Mouse (Mus musculus): ENCODE results near the gene Ak8. TPM values are rescaled to one million over a fixed set of nuclear protein-coding genes. Genes with fewer than 3 reads are reported as not detected.

The Ak8 gene
- polyA plus RNA-seq, 1 experiment, result 0.06 TPM

DNA sequence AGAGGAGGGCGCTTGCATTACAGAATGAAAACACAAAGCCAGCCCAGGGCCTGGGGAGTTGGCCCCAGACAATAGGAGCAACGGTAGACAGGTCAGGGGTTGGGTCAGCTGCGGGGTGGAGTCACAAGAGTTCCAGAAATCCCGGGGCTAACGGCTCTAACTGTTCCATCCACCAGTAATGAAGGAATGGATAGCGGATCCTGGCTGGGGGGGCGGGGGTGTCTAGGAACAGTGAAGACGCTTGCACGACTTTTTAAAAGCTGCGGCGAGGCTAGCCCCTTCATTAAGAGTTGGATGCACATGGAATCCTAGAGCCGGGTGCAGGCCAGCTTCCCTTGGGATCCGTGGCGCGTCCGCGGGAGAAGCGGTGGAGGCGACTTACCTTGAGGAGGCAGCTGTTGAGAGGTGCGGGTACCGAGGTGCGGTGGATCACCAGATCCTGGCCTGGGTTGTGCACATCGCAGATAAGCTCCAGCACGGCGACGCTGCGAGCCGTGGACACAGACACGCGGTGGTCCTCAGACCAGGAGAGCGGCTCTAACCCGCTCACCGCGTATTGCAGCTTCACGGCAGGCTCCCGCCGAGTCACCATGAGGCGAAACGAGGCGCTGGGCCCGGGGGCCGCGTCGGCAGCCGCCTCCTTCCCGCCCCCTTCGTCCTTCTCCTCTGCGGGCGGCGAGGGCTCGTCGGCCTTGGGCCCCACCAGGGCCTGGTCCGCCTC lies 139.7 kb downstream of the Ak8 start:
- peak overlapping the region; percentile 90; the same call in 1 of the 2 replicates for H3K27ac ChIP-seq (ENCODE audit: insufficient read depth, low read depth, low read length)
- peaks cover 5% of the 10 kb centered on the region for H3K36me3 ChIP-seq (ENCODE audit: control insufficient read depth, insufficient read depth, low read length)
- TF ChIP-seq CTCF (IDR thresholded peaks at IDR 0.05; ENCODE audit: extremely low read depth, insufficient read length, insufficient replicate concordance, low read depth, low read length), result no peak
- no peak for TF ChIP-seq POLR2A (IDR thresholded peaks at IDR 0.05; ENCODE audit: low read depth, low read length)
- no peaks in the 10 kb centered on the region for H3K27me3 ChIP-seq (ENCODE audit: control insufficient read depth, insufficient read depth, low read length)
- peaks cover 2% of the 10 kb centered on the region for H3K4me1 ChIP-seq (ENCODE audit: control insufficient read depth, insufficient read depth, insufficient read length, low read length)
- peak overlapping the region; percentile 84 for H3K4me3 ChIP-seq (ENCODE audit: low read depth, low read length)
- under 1% methylated on average over 53 of the region's 53 CpGs for WGBS

DNA sequence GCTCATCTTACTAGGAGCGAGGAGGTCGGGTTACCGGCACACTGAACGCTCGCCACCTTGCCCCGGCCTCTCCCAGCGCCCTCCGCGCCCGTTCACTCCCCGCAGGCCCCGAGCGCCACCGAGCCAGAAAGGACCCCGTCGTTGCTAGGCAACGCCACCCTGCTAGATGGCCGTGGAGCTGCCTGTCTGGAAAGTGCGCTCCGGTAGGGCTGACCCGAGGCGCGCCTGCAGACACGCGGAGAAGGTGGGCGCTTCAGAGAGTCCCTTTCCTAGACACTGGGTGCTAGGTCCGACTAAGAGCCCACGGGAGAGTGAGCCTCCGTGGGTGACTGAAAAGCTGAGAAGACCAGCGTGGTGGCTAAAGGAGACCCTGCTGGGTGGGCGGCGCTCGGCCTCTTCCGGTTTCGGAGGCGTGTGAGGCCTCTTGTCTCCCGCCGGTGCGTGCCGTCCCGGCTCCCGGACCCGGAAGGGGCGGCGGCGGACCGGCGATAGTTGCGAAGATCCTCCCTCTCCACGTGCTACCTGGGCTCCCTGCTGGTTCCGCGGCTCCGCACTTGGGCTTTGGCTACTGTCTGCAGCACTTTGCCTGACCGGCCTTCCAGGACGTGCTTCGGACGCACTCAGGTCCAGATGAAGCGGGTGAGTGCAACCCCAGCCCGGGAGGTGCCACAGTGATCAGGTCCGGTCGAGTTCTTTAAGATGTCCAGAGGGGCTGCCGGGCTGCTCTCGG lies 140.4 kb downstream of the Ak8 start, which contains the start of the genes Gtf3c4 and Ddx31:
Gene Gtf3c4 (minus strand): TSS at position 139 of the 730 bp plus-strand sequence.
Gene Ddx31 (plus strand): TSS at position 185 of the 730 bp plus-strand sequence.
- H3K4me3 ChIP-seq (ENCODE audit: low read depth, low read length), result peak within 1 kb of the TSS; percentile 84
- peak within 1 kb of the TSS; percentile 90 for H3K27ac ChIP-seq (ENCODE audit: insufficient read depth, low read depth, low read length)
- TF ChIP-seq CTCF (IDR thresholded peaks at IDR 0.05; ENCODE audit: extremely low read depth, insufficient read length, insufficient replicate concordance, low read depth, low read length) (no peak), POLR2A (IDR thresholded peaks at IDR 0.05; ENCODE audit: low read depth, low read length) (peak; percentile 40)
- H3K27me3 ChIP-seq (ENCODE audit: control insufficient read depth, insufficient read depth, low read length), result no peaks in the 10 kb centered on the region
- H3K4me1 ChIP-seq (ENCODE audit: control insufficient read depth, insufficient read depth, insufficient read length, low read length), result peaks cover 2% of the 10 kb centered on the region
- peaks cover 5% of the 10 kb centered on the region for H3K36me3 ChIP-seq (ENCODE audit: control insufficient read depth, insufficient read depth, low read length)
- under 1% methylated on average over 63 of the region's 63 CpGs for WGBS

DNA sequence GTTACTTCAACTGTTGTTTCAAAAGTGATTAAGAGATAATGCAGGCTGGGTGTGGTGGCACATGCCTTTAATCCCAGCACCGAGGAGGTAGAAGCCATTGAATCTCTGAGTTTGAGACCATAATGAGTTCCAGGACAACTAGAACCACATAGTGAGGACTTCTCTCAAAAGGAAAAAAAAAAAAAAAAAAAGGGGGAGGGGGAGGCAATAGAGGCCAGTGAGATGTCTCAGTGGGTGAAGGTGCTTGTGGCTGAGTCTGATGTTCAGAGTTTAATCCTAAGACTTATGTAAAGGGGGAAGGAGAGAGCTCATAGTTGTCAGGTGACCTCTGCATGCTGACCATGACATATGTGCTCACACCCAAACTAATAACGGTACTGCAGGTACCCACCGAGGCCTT lies 142.1 kb downstream of the Ak8 start:
- no peaks in the 10 kb centered on the region for H3K27me3 ChIP-seq (ENCODE audit: control insufficient read depth, insufficient read depth, low read length)
- H3K36me3 ChIP-seq (ENCODE audit: control insufficient read depth, insufficient read depth, low read length), result peaks cover 13% of the 10 kb centered on the region
- WGBS, result 27% methylated on average over 3 of the region's 3 CpGs
- no peak overlapping the region for H3K4me3 ChIP-seq (ENCODE audit: low read depth, low read length)
- TF ChIP-seq CTCF (IDR thresholded peaks at IDR 0.05; ENCODE audit: extremely low read depth, insufficient read length, insufficient replicate concordance, low read depth, low read length), result no peak
- TF ChIP-seq POLR2A (IDR thresholded peaks at IDR 0.05; ENCODE audit: low read depth, low read length), result no peak
- no peak overlapping the region for H3K27ac ChIP-seq (ENCODE audit: insufficient read depth, low read depth, low read length)
- peaks cover 2% of the 10 kb centered on the region for H3K4me1 ChIP-seq (ENCODE audit: control insufficient read depth, insufficient read depth, insufficient read length, low read length)

DNA sequence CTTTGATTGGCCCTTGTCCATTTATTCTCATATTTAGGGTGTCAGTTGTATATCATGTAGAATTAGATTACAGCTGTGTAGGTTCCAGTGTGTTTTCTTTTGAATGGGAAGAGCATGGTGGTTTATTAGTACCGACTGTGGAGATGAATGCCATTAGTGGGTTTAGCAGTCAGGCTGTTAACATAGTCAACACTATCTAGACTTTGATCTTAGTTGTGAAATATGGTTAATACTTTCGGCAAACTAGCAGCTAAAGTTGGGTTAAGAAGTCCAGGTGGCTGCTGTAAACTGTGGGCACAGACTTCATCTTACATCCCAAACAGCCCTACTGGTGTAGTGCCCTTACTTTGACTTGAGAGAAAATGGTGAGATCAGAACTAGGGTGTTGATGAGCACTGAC lies 148.9 kb downstream of the Ak8 start:
- TF ChIP-seq POLR2A (IDR thresholded peaks at IDR 0.05; ENCODE audit: low read depth, low read length), result no peak
- 60% methylated on average over 2 of the region's 2 CpGs for WGBS
- H3K27ac ChIP-seq (ENCODE audit: insufficient read depth, low read depth, low read length), result no peak overlapping the region
- H3K36me3 ChIP-seq (ENCODE audit: control insufficient read depth, insufficient read depth, low read length), result peaks cover 25% of the 10 kb centered on the region
- H3K27me3 ChIP-seq (ENCODE audit: control insufficient read depth, insufficient read depth, low read length), result no peaks in the 10 kb centered on the region
- no peak overlapping the region for H3K4me3 ChIP-seq (ENCODE audit: low read depth, low read length)
- H3K4me1 ChIP-seq (ENCODE audit: control insufficient read depth, insufficient read depth, insufficient read length, low read length), result no peaks in the 10 kb centered on the region

DNA sequence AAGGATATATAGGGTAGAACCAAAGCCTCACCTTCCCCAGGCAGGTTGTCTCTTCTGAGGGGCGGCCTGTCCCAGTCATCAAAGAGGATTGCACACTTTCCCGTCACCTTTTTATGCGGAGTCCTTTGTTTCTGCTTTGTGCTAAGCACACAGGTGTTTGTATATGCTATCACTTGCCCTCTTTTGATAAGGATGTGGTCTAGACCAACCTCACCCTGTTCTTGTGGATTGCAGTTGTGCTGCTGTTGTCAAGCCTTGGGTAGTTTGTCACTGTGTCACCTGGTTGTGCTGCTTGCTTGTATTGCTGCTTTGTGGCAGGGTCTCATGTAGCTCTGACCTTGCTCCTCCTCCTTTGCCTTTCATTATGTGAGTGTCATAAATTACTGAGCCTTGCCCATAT lies 152.6 kb downstream of the Ak8 start:
- Histone ChIP-seq H3K36me3 (ENCODE audit: control insufficient read depth, insufficient read depth, low read length) (peaks cover 16% of the 10 kb centered on the region), H3K27ac (ENCODE audit: insufficient read depth, low read depth, low read length) (no peak overlapping the region), H3K27me3 (ENCODE audit: control insufficient read depth, insufficient read depth, low read length) (no peaks in the 10 kb centered on the region), H3K4me3 (ENCODE audit: low read depth, low read length) (no peak overlapping the region), H3K4me1 (ENCODE audit: control insufficient read depth, insufficient read depth, insufficient read length, low read length) (no peaks in the 10 kb centered on the region)
- 64% methylated on average over 3 of the region's 3 CpGs for WGBS
- TF ChIP-seq POLR2A (IDR thresholded peaks at IDR 0.05; ENCODE audit: low read depth, low read length) (no peak), CTCF (IDR thresholded peaks at IDR 0.05; ENCODE audit: extremely low read depth, insufficient read length, insufficient replicate concordance, low read depth, low read length) (no peak)

DNA sequence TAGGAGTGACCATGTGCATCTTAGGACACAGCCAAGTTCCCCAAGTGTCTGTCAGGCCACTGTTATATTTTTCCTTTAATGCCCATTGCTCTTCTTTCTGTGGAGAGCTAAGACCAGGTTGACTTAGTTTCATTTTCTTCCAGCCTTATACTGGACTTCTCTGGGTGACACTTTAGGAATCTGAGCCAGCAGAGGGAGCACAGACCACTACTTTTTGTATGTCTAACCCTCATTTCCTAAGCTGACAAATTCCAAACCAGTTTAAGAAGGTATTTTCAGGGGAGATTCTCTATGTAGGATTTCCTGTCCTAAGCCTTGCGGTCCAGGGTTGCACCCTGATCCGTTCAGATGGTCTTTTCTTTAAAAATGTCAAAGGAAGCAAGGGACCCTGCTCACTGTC lies 155.8 kb downstream of the Ak8 start:
- no peaks in the 10 kb centered on the region for H3K27me3 ChIP-seq (ENCODE audit: control insufficient read depth, insufficient read depth, low read length)
- H3K27ac ChIP-seq (ENCODE audit: insufficient read depth, low read depth, low read length), result no peak overlapping the region
- H3K4me3 ChIP-seq (ENCODE audit: low read depth, low read length), result no peak overlapping the region
- TF ChIP-seq POLR2A (IDR thresholded peaks at IDR 0.05; ENCODE audit: low read depth, low read length) (no peak), CTCF (IDR thresholded peaks at IDR 0.05; ENCODE audit: extremely low read depth, insufficient read length, insufficient replicate concordance, low read depth, low read length) (no peak)
- 92% methylated on average over 2 of the region's 2 CpGs for WGBS
- peaks cover 14% of the 10 kb centered on the region for H3K36me3 ChIP-seq (ENCODE audit: control insufficient read depth, insufficient read depth, low read length)
- H3K4me1 ChIP-seq (ENCODE audit: control insufficient read depth, insufficient read depth, insufficient read length, low read length), result no peaks in the 10 kb centered on the region; the same call in 1 of the 2 replicates

DNA sequence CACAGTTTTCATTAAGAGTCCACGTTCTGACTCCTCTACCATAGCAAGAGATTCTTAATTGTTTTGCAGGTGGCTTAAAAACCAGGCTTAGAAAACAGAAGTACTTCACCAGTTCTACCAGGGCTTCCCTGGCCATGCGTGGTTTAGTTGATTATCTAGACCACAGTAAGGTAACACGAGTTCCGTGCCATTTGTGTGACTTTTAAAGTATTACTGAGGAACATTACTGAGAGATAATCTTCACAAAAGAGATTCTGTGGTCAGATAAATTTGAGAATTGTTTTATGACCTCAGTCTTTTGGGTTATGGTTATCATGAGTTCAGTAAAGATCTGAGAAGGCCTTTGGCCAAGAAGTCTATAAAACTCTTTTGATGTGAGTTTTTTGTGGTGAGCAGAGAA lies 159.3 kb downstream of the Ak8 start:
- 47% methylated on average over 4 of the region's 4 CpGs for WGBS
- H3K4me1 ChIP-seq (ENCODE audit: control insufficient read depth, insufficient read depth, insufficient read length, low read length), result no peaks in the 10 kb centered on the region; the same call in 1 of the 2 replicates
- H3K36me3 ChIP-seq (ENCODE audit: control insufficient read depth, insufficient read depth, low read length), result peaks cover 16% of the 10 kb centered on the region
- no peak for TF ChIP-seq POLR2A (IDR thresholded peaks at IDR 0.05; ENCODE audit: low read depth, low read length)
- no peak for TF ChIP-seq CTCF (IDR thresholded peaks at IDR 0.05; ENCODE audit: extremely low read depth, insufficient read length, insufficient replicate concordance, low read depth, low read length)
- no peak overlapping the region for H3K4me3 ChIP-seq (ENCODE audit: low read depth, low read length)
- H3K27ac ChIP-seq (ENCODE audit: insufficient read depth, low read depth, low read length), result no peak overlapping the region
- no peaks in the 10 kb centered on the region for H3K27me3 ChIP-seq (ENCODE audit: control insufficient read depth, insufficient read depth, low read length)

All from small intestine, adult 2 months (tissue).